12 mouse cellular contexts compared by ENCODE assay signal in genomic region chr3:130128564-130128963, GRCm38 (mm10). TPM values are rescaled to one million over a fixed set of nuclear protein-coding genes. Genes with fewer than 3 reads are reported as not detected.
A peak's percentile ranks its signal among the peaks of the same experiment; 100 is the strongest.
DNase-seq lines count a peak whose midpoint lies in the region; ATAC-seq and TF ChIP-seq lines count a peak whose summit lies in the region.
"Had no signal": no experiment of that assay in that cellular context is flagged by ENCODE, and none has a peak within 500 bp of the region (broad histone marks: within the 10 kb centered on the region; RNA-seq: fewer than 3 reads in every experiment).

No protein-coding gene starts in this region.

- H3K4me3 ChIP-seq in hindbrain, embryonic 10.5 days = no peak overlapping the region
- H3K4me3 ChIP-seq in hindbrain, embryonic 12.5 days = no peak overlapping the region
- H3K4me3 ChIP-seq in embryonic facial prominence, embryonic 14.5 days (ENCODE audit: low read depth, low read length) = no peak overlapping the region
- H3K4me3 ChIP-seq in midbrain, postnatal 0 days (ENCODE audit: low read depth, low read length) = no peak overlapping the region
- H3K4me3 ChIP-seq in kidney, embryonic 14.5 days (ENCODE audit: low read length) = no peak overlapping the region
- H3K4me3 ChIP-seq: heart, embryonic 15.5 days; limb, embryonic 13.5 days had no signal

- H3K27ac ChIP-seq in hindbrain, embryonic 10.5 days = 0 out of 2 replicates have a peak overlapping the region, but pooled peaks have one; percentile 40
- no peak overlapping the region for H3K27ac ChIP-seq in hindbrain, embryonic 12.5 days
- no peak overlapping the region for H3K27ac ChIP-seq in embryonic facial prominence, embryonic 14.5 days (replicated peaks; ENCODE audit: low read depth, low read length)
- no peak overlapping the region for H3K27ac ChIP-seq in midbrain, postnatal 0 days (ENCODE audit: low read depth, low read length)
- H3K27ac ChIP-seq in kidney, embryonic 14.5 days (ENCODE audit: low read depth, low read length) = no peak overlapping the region
- H3K27ac ChIP-seq: heart, embryonic 15.5 days; limb, embryonic 13.5 days had no signal

- DNase-seq in hindbrain, embryonic 10.5 days (ENCODE audit: low spot score) = no peak
- peak; percentile 76 for DNase-seq in embryonic facial prominence, embryonic 14.5 days (ENCODE audit: low spot score)
- DNase-seq in layer of hippocampus, adult 18-20 months (ENCODE audit: low spot score in 2 of 2) = peak; percentile 49 to 56
- peak; percentile 62 for DNase-seq in midbrain, postnatal 0 days (ENCODE audit: low spot score)
- DNase-seq in adrenal gland, adult 8-10 months = no peak
- DNase-seq in gastrocnemius, adult 8-10 months (ENCODE audit: low spot score in 2 of 2) = no peak
- DNase-seq: kidney, adult 2 months had no signal

- no peak for TF ChIP-seq CTCF in midbrain, postnatal 0 days (IDR thresholded peaks at IDR 0.05)

- H3K4me1 ChIP-seq in hindbrain, embryonic 10.5 days (replicated peaks) = no peaks in the 10 kb centered on the region
- peaks cover 3% of the 10 kb centered on the region; the same call in 1 of the 2 replicates for H3K4me1 ChIP-seq in hindbrain, embryonic 12.5 days
- peaks cover 8% of the 10 kb centered on the region; the same call in 1 of the 2 replicates for H3K4me1 ChIP-seq in embryonic facial prominence, embryonic 14.5 days (ENCODE audit: control insufficient read depth, insufficient read depth, low read length)
- 0 out of 2 replicates have a peak, but pooled peaks cover 5% of the 10 kb centered on the region for H3K4me1 ChIP-seq in midbrain, postnatal 0 days (ENCODE audit: insufficient read depth, low read length)
- no peaks in the 10 kb centered on the region for H3K4me1 ChIP-seq in kidney, embryonic 14.5 days (ENCODE audit: control insufficient read depth, insufficient read depth, low read length)
- H3K4me1 ChIP-seq: heart, embryonic 15.5 days had no signal

- H3K27me3 ChIP-seq in hindbrain, embryonic 10.5 days (ENCODE audit: insufficient read depth, poor library complexity, severe bottlenecking) = no peaks in the 10 kb centered on the region
- no peaks in the 10 kb centered on the region for H3K27me3 ChIP-seq in hindbrain, embryonic 12.5 days
- no peaks in the 10 kb centered on the region for H3K27me3 ChIP-seq in embryonic facial prominence, embryonic 14.5 days (replicated peaks; ENCODE audit: control insufficient read depth, insufficient read depth, low read length)
- no peaks in the 10 kb centered on the region for H3K27me3 ChIP-seq in midbrain, postnatal 0 days (ENCODE audit: insufficient read depth, low read length)
- no peaks in the 10 kb centered on the region for H3K27me3 ChIP-seq in kidney, embryonic 14.5 days (ENCODE audit: control insufficient read depth, insufficient read depth, low read length)
- H3K27me3 ChIP-seq: heart, embryonic 15.5 days; limb, embryonic 13.5 days had no signal

- H3K36me3 ChIP-seq in hindbrain, embryonic 10.5 days = no peaks in the 10 kb centered on the region
- no peaks in the 10 kb centered on the region for H3K36me3 ChIP-seq in hindbrain, embryonic 12.5 days
- H3K36me3 ChIP-seq in embryonic facial prominence, embryonic 14.5 days (ENCODE audit: control insufficient read depth, insufficient read depth, low read length) = no peaks in the 10 kb centered on the region
- H3K36me3 ChIP-seq in midbrain, postnatal 0 days (ENCODE audit: insufficient read depth, low read length) = no peaks in the 10 kb centered on the region
- no peaks in the 10 kb centered on the region for H3K36me3 ChIP-seq in kidney, embryonic 14.5 days (ENCODE audit: control insufficient read depth, insufficient read depth, low read length)
- H3K36me3 ChIP-seq: heart, embryonic 15.5 days; limb, embryonic 13.5 days had no signal

- ATAC-seq in hindbrain, embryonic 12.5 days (ENCODE audit: low FRiP score) = no peak
- ATAC-seq in embryonic facial prominence, embryonic 14.5 days (ENCODE audit: low read depth) = 0 out of 2 replicates have a peak, but pooled peaks have one; percentile 33
- peak; percentile 81; the same call in 1 of the 2 replicates for ATAC-seq in midbrain, postnatal 0 days (ENCODE audit: low FRiP score)
- ATAC-seq in kidney, embryonic 14.5 days (ENCODE audit: low FRiP score, low TSS enrichment) = no peak

- H3K9ac ChIP-seq in hindbrain, embryonic 12.5 days = no peak overlapping the region
- H3K9ac ChIP-seq in embryonic facial prominence, embryonic 14.5 days (ENCODE audit: low read depth, low read length) = no peak overlapping the region
- no peak overlapping the region for H3K9ac ChIP-seq in midbrain, postnatal 0 days (replicated peaks; ENCODE audit: low read length, poor library complexity, severe bottlenecking)
- H3K9ac ChIP-seq in kidney, embryonic 14.5 days (ENCODE audit: low read depth, low read length) = no peak overlapping the region
- H3K9ac ChIP-seq: heart, embryonic 15.5 days; limb, embryonic 13.5 days had no signal

- H3K4me2 ChIP-seq in hindbrain, embryonic 12.5 days (replicated peaks) = no peak overlapping the region
- no peak overlapping the region for H3K4me2 ChIP-seq in embryonic facial prominence, embryonic 14.5 days (ENCODE audit: low read depth, low read length)
- no peak overlapping the region for H3K4me2 ChIP-seq in midbrain, postnatal 0 days (ENCODE audit: low read depth, low read length, poor library complexity, severe bottlenecking)
- no peak overlapping the region for H3K4me2 ChIP-seq in kidney, embryonic 14.5 days (replicated peaks; ENCODE audit: low read depth, low read length)
- H3K4me2 ChIP-seq: heart, embryonic 15.5 days; limb, embryonic 13.5 days had no signal

- no peaks in the 10 kb centered on the region for H3K9me3 ChIP-seq in hindbrain, embryonic 10.5 days
- H3K9me3 ChIP-seq in hindbrain, embryonic 12.5 days (replicated peaks) = no peaks in the 10 kb centered on the region
- H3K9me3 ChIP-seq in embryonic facial prominence, embryonic 14.5 days (ENCODE audit: control insufficient read depth, low read length) = no peaks in the 10 kb centered on the region
- no peaks in the 10 kb centered on the region for H3K9me3 ChIP-seq in midbrain, postnatal 0 days (ENCODE audit: low read length)
- H3K9me3 ChIP-seq in kidney, embryonic 14.5 days (ENCODE audit: control insufficient read depth, low read length) = no peaks in the 10 kb centered on the region
- H3K9me3 ChIP-seq: heart, embryonic 15.5 days; limb, embryonic 13.5 days had no signal

- WGBS in hindbrain, embryonic 10.5 days = 85% methylated on average over 11 of the region's 11 CpGs
- WGBS in hindbrain, embryonic 12.5 days = 86% methylated on average over 11 of the region's 11 CpGs
- 52% methylated on average over 11 of the region's 11 CpGs for WGBS in embryonic facial prominence, embryonic 14.5 days
- WGBS in midbrain, postnatal 0 days = 44% methylated on average over 11 of the region's 11 CpGs
- 78% methylated on average over 11 of the region's 11 CpGs for WGBS in kidney, embryonic 14.5 days

RNA-seq across cellular contexts. Expression of gene Col25a1, which starts 2.7 kb away (rescaled TPM):
- 3.6 and 5.2 TPM in 2 replicates for polyA plus RNA-seq in hindbrain, embryonic 10.5 days (2016; fragmentation: Nextera tagmentation; extraction: Ambion mirVana)
- polyA plus RNA-seq in hindbrain, embryonic 12.5 days (2016; fragmentation: Nextera tagmentation; extraction: Ambion mirVana) = 10.0 and 11.8 TPM in 2 replicates
- 14.3 and 16.2 TPM in 2 replicates for polyA plus RNA-seq in embryonic facial prominence, embryonic 14.5 days (2014; fragmentation: Nextera tagmentation; extraction: Ambion mirVana)
- total RNA-seq in layer of hippocampus, adult 18-20 months (2021) = 10 to 100 TPM; 70.7 to 71.0 TPM
- total RNA-seq in midbrain, postnatal 0 days (2014; rRNA removed) = 28.0 and 40.4 TPM in 2 replicates
- 8.6 and 10.6 TPM in 2 replicates for polyA plus RNA-seq in midbrain, postnatal 0 days (2015; fragmentation: Nextera tagmentation; extraction: Ambion mirVana)
- polyA plus RNA-seq in kidney, embryonic 14.5 days (2014; fragmentation: Nextera tagmentation; extraction: Ambion mirVana) = 4.8 and 5.4 TPM in 2 replicates
- 1 to 10 TPM; 4.0 to 7.9 (median 4.8) TPM for total RNA-seq in adrenal gland, adult 8-10 months (2022)
- under 1 TPM; 0.05 to 0.13 (median 0.11) TPM for total RNA-seq in gastrocnemius, adult 8-10 months (2022)
- total RNA-seq: common myeloid progenitor, adult 5-6 weeks had no signal

Comparison
In these comparisons a context has a peak if more than half of its experiments do, and no peak if none do; other contexts are left out.
1. DNase-seq: peak in embryonic facial prominence, embryonic 14.5 days (single experiment), layer of hippocampus, adult 18-20 months (2 of 2) and midbrain, postnatal 0 days (single experiment); none in hindbrain, embryonic 10.5 days (single experiment), adrenal gland, adult 8-10 months (single experiment) and gastrocnemius, adult 8-10 months (0 of 2).
2. ATAC-seq: peak in embryonic facial prominence, embryonic 14.5 days (single experiment) and midbrain, postnatal 0 days (single experiment); none in hindbrain, embryonic 12.5 days (single experiment) and kidney, embryonic 14.5 days (single experiment).